Mouse (Mus musculus) ES-E14 (cell line): ENCODE measurements around the gene Pts. TPM values are rescaled to one million over a fixed set of nuclear protein-coding genes. Genes with fewer than 3 reads are reported as not detected.

Experiments
- DNase-seq: peaks from one replicate; pipeline ENCODE4 v3.0.0-alpha.2; 2013; ENCODE audit warnings: low read depth, low spot score
- H3K27ac ChIP-seq: 2 replicates; pipeline ENCODE4 v1.5.1; 2012; ENCODE audit warnings: low read depth, mild to moderate bottlenecking, low read length, moderate library complexity, mixed read lengths; ENCODE audit not compliant: poor library complexity, insufficient read depth, severe bottlenecking
- H3K36me3 ChIP-seq: 2 replicates; pipeline ENCODE4 v1.6.1; 2012; ENCODE audit warnings: mild to moderate bottlenecking, low read length, moderate library complexity, mixed read lengths; ENCODE audit not compliant: control insufficient read depth, poor library complexity, insufficient read depth, severe bottlenecking
- H3K4me1 ChIP-seq, 2 experiments: fragments of 150-350 bp in 1 of 2; sonication (generic) in 1 of 2; 2 replicates each; pipeline ENCODE4 v1.6.1; 2012; ENCODE audit warnings: low read length in 2 of 2, mild to moderate bottlenecking in 1 of 2, mixed read lengths in 1 of 2; ENCODE audit not compliant: control insufficient read depth in 2 of 2, insufficient read depth in 2 of 2, poor library complexity in 1 of 2
- H3K4me3 ChIP-seq, 2 experiments: fragments of 150-350 bp in 1 of 2; sonication (generic) in 1 of 2; 2 replicates each; pipeline ENCODE4 v1.5.1; 2012; ENCODE audit warnings: low read length in 2 of 2, low read depth in 1 of 2, mild to moderate bottlenecking in 1 of 2, mixed read lengths in 1 of 2; ENCODE audit not compliant: insufficient read depth in 1 of 2, poor library complexity in 1 of 2, severe bottlenecking in 1 of 2
- H3K9ac ChIP-seq: 2 replicates; pipeline ENCODE4 v1.6.1; 2012; ENCODE audit warnings: low read depth, mild to moderate bottlenecking, low read length, mixed read lengths; ENCODE audit not compliant: poor library complexity, insufficient read depth, severe bottlenecking
- H3K9me3 ChIP-seq: fragments of 150-350 bp; sonication (generic); 2 replicates; pipeline ENCODE4 v1.6.1; 2012; ENCODE audit warnings: low read depth, mild to moderate bottlenecking, low read length; ENCODE audit not compliant: control insufficient read depth, insufficient read depth
- CHD2 ChIP-seq: IDR thresholded peaks from 2 replicates; pipeline ENCODE4 v1.6.1; 2014; ENCODE audit warnings: mild to moderate bottlenecking, low read depth, low read length, inconsistent platforms
- HCFC1 ChIP-seq: IDR thresholded peaks from 2 replicates; pipeline ENCODE4 v1.6.1; 2012; ENCODE audit warnings: low read length, inconsistent platforms, borderline replicate concordance; ENCODE audit not compliant: insufficient read depth
- MAFK ChIP-seq: IDR thresholded peaks from 2 replicates; pipeline ENCODE4 v1.6.1; 2014; ENCODE audit warnings: mild to moderate bottlenecking, low read depth, low read length, inconsistent platforms; ENCODE audit not compliant: insufficient read depth
- ZC3H11A ChIP-seq: IDR thresholded peaks from 2 replicates; pipeline ENCODE4 v1.6.1; 2012; ENCODE audit warnings: low read depth, mild to moderate bottlenecking, inconsistent platforms, low read length, borderline replicate concordance
- ZNF384 ChIP-seq: IDR thresholded peaks from 2 replicates; pipeline ENCODE4 v1.6.1; 2012; ENCODE audit warnings: low read depth, low read length, inconsistent platforms
- in situ Hi-C, 2 experiments: fragments of 600-800 bp; cut with MboI; formaldehyde crosslinking; loops; one replicate each; pipeline ENCODE4 v1.15.1; 2025; ENCODE audit warnings: low sequenced_read_pairs in 2 of 2, inconsistent platforms in 1 of 2; ENCODE audit not compliant: unreplicated experiment in 2 of 2
- total RNA-seq: library from RNA; depleted of rRNA; stranded (reverse); fragments of 300-350 nt; gene quantifications from 2 replicates; pipeline ENCODE4 v1.2.3, GENCODE M21; 2012

Gene Pts
- total RNA-seq, 1 experiment, result 6.8 TPM

GRCm38 (mm10) chr9:50495405-50496150 is 32.9 kb downstream of the Pts start:
- in situ Hi-C loops, result no loop called here
- no peak for DNase-seq
- H3K4me3 ChIP-seq, result peak overlapping the region; percentile 20 to 46; a peak in 3 of 4 replicates
- H3K9me3 ChIP-seq, result no peaks in the 10 kb centered on the region
- TF ChIP-seq ZNF384, result no peak
- no peak for TF ChIP-seq MAFK
- no peak for TF ChIP-seq CHD2
- TF ChIP-seq HCFC1, result no peak
- TF ChIP-seq ZC3H11A, result no peak
- H3K36me3 ChIP-seq, result no peaks in the 10 kb centered on the region; the same call in 1 of the 2 replicates
- H3K27ac ChIP-seq, result no peak overlapping the region
- H3K9ac ChIP-seq, result peak overlapping the region; percentile 29; the same call in 1 of the 2 replicates
- H3K4me1 ChIP-seq, result peaks cover 14 to 26% of the 10 kb centered on the region in 2 experiments; a peak in 3 of 4 replicates

- Histone ChIP-seq H3K36me3 (no peaks in the 10 kb centered on the region), H3K9ac (0 out of 2 replicates have a peak within 1 kb of the TSS, but pooled peaks have one; percentile 7), H3K4me1 (peaks cover 14 to 26% of the 10 kb centered on the region in 2 experiments; a peak in 3 of 4 replicates), H3K27ac (no peak within 1 kb of the TSS), H3K9me3 (no peaks in the 10 kb centered on the region), H3K4me3 (peak within 1 kb of the TSS; percentile 37 to 46; a peak in 2 of 4 replicates)
- in situ Hi-C loops, result no loop called here
- no peak for DNase-seq
- TF ChIP-seq MAFK, result no peak
- TF ChIP-seq CHD2, result no peak
- no peak for TF ChIP-seq HCFC1
- TF ChIP-seq ZC3H11A, result no peak
- no peak for TF ChIP-seq ZNF384
Measured at GRCm38 (mm10) chr9:50494311-50494710, 34.2 kb downstream of the Pts start, which contains the start of gene Plet1. Gene Plet1, plus strand, starts transcription at chr9:50494525.

GRCm38 (mm10) chr9:50493777-50494176 is 34.7 kb downstream of the Pts start:
- no peaks in the 10 kb centered on the region for H3K36me3 ChIP-seq
- in situ Hi-C loops, result no loop called here
- no peak for DNase-seq
- H3K4me3 ChIP-seq, result no peak overlapping the region
- H3K4me1 ChIP-seq, result peaks cover 14 to 26% of the 10 kb centered on the region in 2 experiments; a peak in 3 of 4 replicates
- H3K9me3 ChIP-seq, result no peaks in the 10 kb centered on the region
- H3K9ac ChIP-seq, result no peak overlapping the region
- TF ChIP-seq CHD2, result no peak
- no peak for TF ChIP-seq ZNF384
- TF ChIP-seq HCFC1, result no peak
- TF ChIP-seq ZC3H11A, result no peak
- TF ChIP-seq MAFK, result no peak
- H3K27ac ChIP-seq, result no peak overlapping the region

GRCm38 (mm10) chr9:50491531-50492045 is 36.9 kb downstream of the Pts start:
- Histone ChIP-seq H3K4me3 (no peak overlapping the region), H3K4me1 (peaks cover 14 to 22% of the 10 kb centered on the region in 2 experiments; a peak in 3 of 4 replicates), H3K36me3 (no peaks in the 10 kb centered on the region), H3K27ac (no peak overlapping the region), H3K9ac (no peak overlapping the region), H3K9me3 (no peaks in the 10 kb centered on the region)
- no peak for DNase-seq
- in situ Hi-C loops, result no loop called here
- no peak for TF ChIP-seq CHD2
- TF ChIP-seq MAFK, result no peak
- no peak for TF ChIP-seq ZNF384
- no peak for TF ChIP-seq ZC3H11A
- no peak for TF ChIP-seq HCFC1
